Mouse (Mus musculus) ES-Bruce4 (cell line): ENCODE data around the gene Tvp23b. TPM values are rescaled to one million over a fixed set of nuclear protein-coding genes. Genes with fewer than 3 reads are reported as not detected.

Source experiments
- H3K27ac ChIP-seq: 2 replicates; pipeline ENCODE4 v1.5.1; 2012; ENCODE audit warnings: low read length, inconsistent platforms; ENCODE audit not compliant: insufficient read depth
- H3K27me3 ChIP-seq: 2 replicates; pipeline ENCODE4 v1.6.1; 2012; ENCODE audit warnings: mild to moderate bottlenecking, low read length, inconsistent platforms; ENCODE audit not compliant: control insufficient read depth, poor library complexity, insufficient read depth, severe bottlenecking
- H3K36me3 ChIP-seq: 2 replicates; pipeline ENCODE4 v1.6.1; 2012; ENCODE audit warnings: inconsistent platforms, mild to moderate bottlenecking, low read length, moderate library complexity; ENCODE audit not compliant: control insufficient read depth, poor library complexity, insufficient read depth, severe bottlenecking
- H3K4me1 ChIP-seq: one replicate; pipeline ENCODE4 v1.8.1; 2011; ENCODE audit warnings: low read length; ENCODE audit not compliant: control insufficient read depth, insufficient read depth
- H3K4me3 ChIP-seq: 2 replicates; pipeline ENCODE4 v1.5.1; 2011; ENCODE audit warnings: low read depth, mild to moderate bottlenecking, low read length
- H3K9ac ChIP-seq: 2 replicates; pipeline ENCODE4 v1.6.1; 2012; ENCODE audit warnings: low read depth, mild to moderate bottlenecking, inconsistent platforms; ENCODE audit not compliant: poor library complexity, severe bottlenecking
- H3K9me3 ChIP-seq: replicated peaks from 2 replicates; pipeline ENCODE4 v1.6.1; 2012; ENCODE audit warnings: mild to moderate bottlenecking, low read length, inconsistent platforms; ENCODE audit not compliant: control insufficient read depth, poor library complexity, insufficient read depth, severe bottlenecking
- CTCF ChIP-seq: IDR thresholded peaks from one replicate; pipeline ENCODE4 v1.8.1; 2011; ENCODE audit warnings: low read depth, low read length
- EP300 ChIP-seq: IDR thresholded peaks from 2 replicates; pipeline ENCODE4 v1.6.1; 2011; ENCODE audit warnings: low read depth, low read length; ENCODE audit not compliant: insufficient read depth
- POLR2A ChIP-seq: IDR thresholded peaks from one replicate; pipeline ENCODE4 v1.8.1; 2011; ENCODE audit warnings: low read length; ENCODE audit not compliant: insufficient read depth
- polyA plus RNA-seq: library from polyadenylated mRNA; stranded (reverse); fragments of >200 nt; gene quantifications from 2 replicates; pipeline ENCODE4 v1.2.4, GENCODE M21; 2011; ENCODE audit warnings: low read depth; ENCODE audit not compliant: missing spikeins, insufficient read depth, insufficient read length

Gene Tvp23b
- polyA plus RNA-seq, 1 experiment: 42.3 TPM

- no peak overlapping the region for H3K9ac ChIP-seq
- no peaks in the 10 kb centered on the region for H3K36me3 ChIP-seq
- no peak overlapping the region for H3K4me3 ChIP-seq
- TF ChIP-seq EP300 (no peak), POLR2A (no peak), CTCF (no peak)
- H3K27me3 ChIP-seq: no peaks in the 10 kb centered on the region
- no peak overlapping the region for H3K27ac ChIP-seq
- H3K4me1 ChIP-seq: peaks cover 2% of the 10 kb centered on the region
- no peaks in the 10 kb centered on the region for H3K9me3 ChIP-seq
These were observed 75.9 kb downstream of the Tvp23b start for GRCm38 (mm10) chr11:62955186-62955585.

DNA sequence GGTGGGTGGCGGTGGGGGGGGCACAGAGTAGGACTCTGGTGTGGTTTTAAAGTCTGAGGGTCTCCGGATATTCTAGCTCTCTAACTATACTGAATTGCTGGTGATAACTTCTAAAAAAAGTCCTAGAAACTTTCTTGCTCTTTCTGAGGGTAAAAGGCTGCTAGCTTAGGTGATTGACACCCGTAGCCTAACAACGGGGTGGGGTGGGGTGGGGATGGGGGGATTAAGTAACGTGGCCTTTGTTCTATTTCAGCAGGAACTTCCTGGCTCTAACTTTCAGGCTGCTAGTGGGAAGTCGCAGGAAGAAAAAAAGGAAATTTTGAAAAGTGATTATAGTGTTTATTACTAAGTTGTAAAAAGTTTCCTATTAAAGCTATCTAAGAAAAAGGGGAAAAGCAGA, 76.5 kb downstream of the Tvp23b start:
- Histone ChIP-seq H3K27ac (no peak overlapping the region), H3K9me3 (no peaks in the 10 kb centered on the region), H3K36me3 (no peaks in the 10 kb centered on the region), H3K9ac (no peak overlapping the region), H3K4me3 (no peak overlapping the region), H3K4me1 (peaks cover 2% of the 10 kb centered on the region), H3K27me3 (no peaks in the 10 kb centered on the region)
- no peak for TF ChIP-seq CTCF

DNA sequence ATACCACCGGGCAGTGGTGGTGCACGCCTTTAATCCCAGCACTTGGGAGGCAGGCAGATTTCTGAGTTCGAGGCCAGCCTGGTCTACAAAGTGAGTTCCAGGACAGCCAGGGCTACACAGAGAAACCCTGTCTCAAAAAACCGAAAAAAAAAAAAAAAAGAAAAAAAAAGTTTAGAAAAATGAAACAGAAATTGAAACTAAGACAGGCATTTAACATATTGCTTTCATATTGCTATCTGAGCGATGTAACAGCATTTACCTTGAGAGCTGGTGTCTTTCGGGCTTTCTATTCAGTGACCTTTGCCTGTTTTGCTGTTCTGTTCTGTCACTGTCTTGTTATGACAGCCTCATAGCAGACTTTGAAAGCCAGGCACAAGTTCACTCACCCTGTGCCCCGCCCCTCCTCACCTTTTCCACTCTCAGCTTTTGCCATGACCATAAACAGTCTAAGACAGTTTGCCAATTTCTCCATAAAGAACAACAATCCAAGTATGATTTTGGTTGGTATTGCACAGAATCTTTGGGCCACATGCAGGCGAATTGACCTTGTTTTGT, 78.4 kb downstream of the Tvp23b start:
- TF ChIP-seq CTCF (no peak), POLR2A (no peak)
- Histone ChIP-seq H3K36me3 (no peaks in the 10 kb centered on the region), H3K4me1 (peaks cover 2% of the 10 kb centered on the region), H3K27ac (no peak overlapping the region), H3K9me3 (no peaks in the 10 kb centered on the region), H3K9ac (no peak overlapping the region), H3K27me3 (no peaks in the 10 kb centered on the region), H3K4me3 (no peak overlapping the region)

DNA sequence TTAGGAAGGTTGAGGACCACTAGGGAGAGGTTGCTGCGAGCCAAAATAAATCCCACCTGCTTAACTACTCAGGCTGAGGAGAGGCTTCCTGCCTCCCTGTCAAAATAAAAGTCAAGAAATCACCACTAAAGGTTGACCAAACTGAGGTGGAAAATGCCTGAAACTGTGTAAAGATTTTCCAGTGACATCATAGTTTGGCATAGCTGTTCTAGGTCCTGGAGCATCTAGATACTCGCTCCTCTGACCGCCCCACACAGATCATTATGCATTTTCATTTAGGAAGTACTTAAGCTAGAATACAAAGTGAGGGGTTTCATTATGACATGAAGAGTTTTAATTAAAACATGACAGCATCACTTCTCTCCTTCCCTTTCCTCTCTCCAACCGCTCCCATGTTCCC, 84.0 kb downstream of the Tvp23b start:
- H3K9me3 ChIP-seq: no peaks in the 10 kb centered on the region
- no peak overlapping the region for H3K27ac ChIP-seq
- no peak for TF ChIP-seq POLR2A
- TF ChIP-seq EP300: no peak
- no peak for TF ChIP-seq CTCF
- no peaks in the 10 kb centered on the region for H3K36me3 ChIP-seq
- peaks cover 1% of the 10 kb centered on the region; the same call in 1 of the 2 replicates for H3K27me3 ChIP-seq
- H3K9ac ChIP-seq: no peak overlapping the region
- H3K4me1 ChIP-seq: no peaks in the 10 kb centered on the region
- H3K4me3 ChIP-seq: no peak overlapping the region

DNA sequence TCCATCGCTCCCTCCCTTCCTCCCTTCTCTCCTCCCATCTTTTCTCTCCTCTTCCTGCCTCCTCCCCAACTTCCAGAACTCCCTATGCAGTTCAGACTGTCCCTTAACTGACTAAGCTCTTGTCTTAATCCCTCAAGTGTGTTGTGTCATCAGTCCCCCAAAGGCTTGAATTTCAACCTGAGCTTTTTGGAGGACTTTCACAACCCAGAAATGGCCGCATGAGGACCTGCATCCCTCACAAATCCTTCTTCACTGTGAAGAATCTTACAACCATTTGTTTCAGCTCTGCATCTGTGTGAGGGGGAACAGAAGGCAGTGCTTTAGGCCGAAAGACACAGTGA, 87.1 kb downstream of the Tvp23b start:
- no peaks in the 10 kb centered on the region for H3K36me3 ChIP-seq
- no peaks in the 10 kb centered on the region for H3K4me1 ChIP-seq
- H3K27ac ChIP-seq: no peak overlapping the region
- peak overlapping the region; percentile 18; the same call in 1 of the 2 replicates for H3K9ac ChIP-seq
- TF ChIP-seq POLR2A: no peak
- no peak for TF ChIP-seq CTCF
- TF ChIP-seq EP300: no peak
- H3K4me3 ChIP-seq: peak overlapping the region; percentile 30; the same call in 1 of the 2 replicates
- H3K27me3 ChIP-seq: peaks cover 1% of the 10 kb centered on the region; the same call in 1 of the 2 replicates
- no peaks in the 10 kb centered on the region for H3K9me3 ChIP-seq

Other genes with a start within 250 kb of the Tvp23b start
- gene Lrrc75a, start 230.9 kb upstream of the Tvp23b start, polyA plus RNA-seq: 4.6 and 6.4 TPM in 2 replicates
- 12.6 and 19.3 TPM in 2 replicates for gene Mmgt2, start 230.8 kb upstream of the Tvp23b start, polyA plus RNA-seq
- 2.7 and 2.9 TPM in 2 replicates for gene Zfp287, start 147.6 kb upstream of the Tvp23b start, polyA plus RNA-seq
- gene Gm10428, start 126.4 kb upstream of the Tvp23b start, polyA plus RNA-seq: not detected in 2 replicates
- gene Zfp286, start 90.0 kb upstream of the Tvp23b start, polyA plus RNA-seq: 2.9 and 3.6 TPM in 2 replicates
- gene Trim16, start 59.2 kb upstream of the Tvp23b start, polyA plus RNA-seq: 0.61 and 0.73 TPM in 2 replicates
- gene Fbxw10, start 32.4 kb upstream of the Tvp23b start, polyA plus RNA-seq: 1.3 TPM in 1 of 2 replicates, not detected in the other
- gene Cdrt4, start 71.7 kb downstream of the Tvp23b start, polyA plus RNA-seq: 1.9 TPM in 1 of 2 replicates, not detected in the other
- gene Tekt3, start 182.2 kb downstream of the Tvp23b start, polyA plus RNA-seq: not detected in 2 replicates
- 55.0 and 57.8 TPM in 2 replicates for gene Pmp22, start 249.5 kb downstream of the Tvp23b start, polyA plus RNA-seq